Mouse (Mus musculus) embryo, embryonic 9.5 days (tissue): ENCODE results near the gene Ywhag.

Source experiments
- DNase-seq: peaks from one replicate; pipeline ENCODE4 v3.0.0-alpha.2; 2017; ENCODE audit errors: extremely low spot score

The Ywhag gene

GRCm38 (mm10) chr5:135934481-135935175 lies at the start of gene Ywhag:
Gene Ywhag, minus strand, starts transcription at chr5:135934616.
- DNase-seq: peak; percentile 97

GRCm38 (mm10) chr5:135982398-135982797 lies 48.0 kb upstream of the Ywhag start:
- DNase-seq: peak; percentile 64

- DNase-seq: no peak
Measured at GRCm38 (mm10) chr5:135979904-135980303, 45.5 kb upstream of the Ywhag start, which contains the start of gene Zp3. Gene Zp3, plus strand, starts transcription at chr5:135980099.

- no peak for DNase-seq
Measured at GRCm38 (mm10) chr5:135979381-135979780, 45.0 kb upstream of the Ywhag start.

- no peak for DNase-seq
Measured at GRCm38 (mm10) chr5:135975893-135976668, 41.7 kb upstream of the Ywhag start.

GRCm38 (mm10) chr5:135974365-135974764 lies 39.9 kb upstream of the Ywhag start, which contains the start of gene Ssc4d:
Gene Ssc4d, minus strand, starts transcription at chr5:135974531.
- DNase-seq: no peak

GRCm38 (mm10) chr5:135971876-135972275 lies 37.5 kb upstream of the Ywhag start:
- no peak for DNase-seq

- DNase-seq: no peak
Measured at GRCm38 (mm10) chr5:135970247-135970646, 35.8 kb upstream of the Ywhag start.

DNA sequence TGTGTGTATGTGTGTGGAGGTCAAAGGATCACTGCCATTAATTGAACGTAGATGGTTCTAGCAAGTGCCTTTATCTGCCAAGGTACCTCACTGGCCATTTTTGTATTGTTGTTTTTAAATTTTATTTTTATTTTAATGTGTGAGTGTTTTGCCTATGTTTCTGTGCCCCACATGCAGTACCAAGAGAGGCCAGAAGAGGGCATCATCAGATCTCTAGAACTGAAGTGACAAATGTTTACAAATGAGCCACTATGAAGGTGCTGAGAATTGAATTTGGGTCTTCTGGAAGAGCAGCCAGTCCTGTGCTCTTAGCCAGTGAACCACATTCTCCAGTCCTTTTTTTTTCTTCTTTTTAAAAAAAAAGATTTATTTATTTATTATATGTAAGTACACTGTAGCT lies 34.4 kb upstream of the Ywhag start:
- peak; percentile 52 for DNase-seq

DNA sequence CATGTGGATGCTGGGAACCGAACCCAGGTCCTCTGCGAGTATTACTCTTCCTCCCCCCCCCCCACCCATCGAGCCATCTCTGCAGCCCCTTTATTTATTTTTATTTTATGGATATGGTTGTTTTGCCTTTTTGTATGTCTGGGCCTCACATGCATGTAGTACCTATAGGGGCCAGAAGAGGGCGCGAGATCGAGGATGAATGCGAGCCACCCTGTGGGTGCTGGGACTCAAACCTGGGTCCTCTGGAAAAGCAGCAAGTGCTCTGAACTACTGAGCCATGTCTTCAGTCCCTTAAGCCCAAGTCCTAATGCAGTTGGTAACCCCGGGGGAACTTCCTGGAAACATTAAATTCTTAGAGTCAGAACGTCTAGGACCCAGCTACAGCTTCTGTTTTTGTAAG lies 32.5 kb upstream of the Ywhag start:
- no peak for DNase-seq

GRCm38 (mm10) chr5:135965501-135965930 lies 31.1 kb upstream of the Ywhag start:
- DNase-seq: no peak

DNA sequence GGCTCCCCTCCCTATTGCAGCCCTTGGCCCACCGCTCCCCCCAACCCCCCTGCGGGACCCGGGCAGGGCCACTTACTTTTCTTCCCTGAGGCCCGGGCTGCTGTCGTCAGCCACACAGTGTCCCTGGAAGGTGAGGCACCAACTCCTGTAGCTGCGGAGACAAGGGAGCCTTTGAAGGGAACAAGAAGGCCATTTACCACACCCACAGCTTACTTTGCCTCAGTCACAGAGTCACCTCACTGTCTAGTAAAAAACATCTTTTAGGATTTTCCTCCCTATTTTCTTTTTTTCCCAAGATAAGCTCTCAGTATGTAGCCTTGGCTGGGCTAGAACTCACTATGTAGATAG lies 28.8 kb upstream of the Ywhag start:
- DNase-seq: no peak

GRCm38 (mm10) chr5:135962492-135963279 lies 28.3 kb upstream of the Ywhag start:
- DNase-seq: peak; percentile 99

- DNase-seq: no peak
Measured at GRCm38 (mm10) chr5:135962125-135962491, 27.7 kb upstream of the Ywhag start.

DNA sequence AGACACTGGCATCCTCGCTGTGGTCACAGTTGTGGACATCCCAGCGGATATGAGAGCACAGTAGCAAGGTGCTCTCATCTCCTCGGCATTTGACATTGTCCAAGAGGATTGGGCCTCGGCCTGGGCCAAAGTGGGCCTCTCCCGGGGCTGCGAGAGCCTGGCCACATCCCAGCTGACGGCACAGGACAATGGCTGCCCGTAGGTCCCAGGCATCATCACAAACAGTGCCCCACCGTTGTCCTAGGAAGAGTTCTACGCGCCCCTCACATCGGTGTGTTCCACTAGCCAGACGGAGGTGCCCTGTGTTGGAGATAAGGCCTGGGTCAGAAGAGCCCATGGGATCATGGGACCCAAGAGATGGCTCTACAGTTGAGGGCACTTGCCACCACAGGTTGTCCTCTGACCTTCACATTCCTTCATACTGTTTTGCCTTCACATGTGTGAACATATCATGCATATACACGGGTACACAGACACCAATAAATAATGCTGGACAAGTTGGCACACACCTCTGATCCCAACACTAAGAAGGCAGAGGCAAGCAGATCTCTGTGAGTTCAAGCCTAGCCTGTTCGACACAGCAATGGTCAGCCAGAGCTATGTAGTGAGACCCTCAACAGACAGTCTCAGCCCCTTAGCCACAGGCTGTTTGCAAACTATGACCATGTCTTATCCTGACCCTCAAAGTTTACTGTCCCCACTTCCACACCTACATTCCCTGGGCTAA lies 26.7 kb upstream of the Ywhag start:
- DNase-seq: no peak

DNA sequence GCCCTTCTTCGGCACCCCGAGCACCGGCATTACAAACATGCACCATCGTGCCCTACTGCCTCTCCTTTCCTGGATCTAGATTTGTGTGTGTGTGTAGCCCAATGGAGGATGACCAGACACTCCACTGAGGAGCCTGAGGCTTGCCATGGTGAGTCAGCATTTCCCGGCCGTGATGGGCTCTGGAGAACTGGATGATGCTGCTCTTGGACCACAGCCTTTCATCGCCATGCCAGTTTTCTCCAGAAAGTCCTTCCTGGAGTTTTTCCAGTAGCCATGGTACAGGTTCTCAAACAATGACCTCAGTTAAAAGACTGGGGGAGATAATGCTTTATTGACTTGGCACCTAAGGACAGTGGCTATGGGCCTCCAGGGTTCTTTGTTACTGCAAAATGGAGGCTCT lies 25.5 kb upstream of the Ywhag start:
- no peak for DNase-seq

- no peak for DNase-seq
Measured at GRCm38 (mm10) chr5:135958367-135958766, 24.0 kb upstream of the Ywhag start.

GRCm38 (mm10) chr5:135957207-135957974 lies 23.0 kb upstream of the Ywhag start:
- peak; percentile 94 for DNase-seq

GRCm38 (mm10) chr5:135956300-135957206 lies 22.1 kb upstream of the Ywhag start:
- DNase-seq: no peak

GRCm38 (mm10) chr5:135952830-135953229 lies 18.4 kb upstream of the Ywhag start:
- DNase-seq: no peak
